Mouse (Mus musculus) lung, postnatal 0 days (tissue): ENCODE measurements around the gene Ext2. TPM values are rescaled to one million over a fixed set of nuclear protein-coding genes. Genes with fewer than 3 reads are reported as not detected.

Experiments
- ATAC-seq: fragments of 200-750 bp; cut with Nextera tagmentation; 2 replicates; pipeline ENCODE4 v1.8.0; 2017; ENCODE audit warnings: moderate library complexity
- DNase-seq: peaks from one replicate; pipeline ENCODE4 v3.0.0-alpha.2; 2016; ENCODE audit warnings: low spot score
- H3K27ac ChIP-seq: fragments of 300-500 bp; sonication (generic); 2 replicates; pipeline ENCODE4 v1.5.1; 2014; ENCODE audit warnings: antibody characterized with exemption, mild to moderate bottlenecking, low read length, mixed read lengths
- H3K27me3 ChIP-seq: fragments of 300-500 bp; sonication (generic); replicated peaks from 2 replicates; pipeline ENCODE4 v1.6.1; 2014; ENCODE audit warnings: low read length, mixed read lengths; ENCODE audit not compliant: insufficient read depth
- H3K36me3 ChIP-seq: fragments of 300-500 bp; sonication (generic); 2 replicates; pipeline ENCODE4 v1.6.1; 2014; ENCODE audit warnings: low read length, mixed read lengths; ENCODE audit not compliant: insufficient read depth
- H3K4me1 ChIP-seq: fragments of 300-500 bp; sonication (generic); 2 replicates; pipeline ENCODE4 v1.6.1; 2014; ENCODE audit warnings: antibody characterized with exemption, low read depth, low read length, mixed read lengths; ENCODE audit not compliant: insufficient read depth
- H3K4me2 ChIP-seq: fragments of 300-500 bp; sonication (generic); replicated peaks from 2 replicates; pipeline ENCODE4 v1.6.1; 2014; ENCODE audit warnings: low read depth, mild to moderate bottlenecking, low read length, moderate library complexity, mixed read lengths
- H3K4me3 ChIP-seq: fragments of 300-500 bp; sonication (generic); 2 replicates; pipeline ENCODE4 v1.5.1; 2014; ENCODE audit warnings: low read depth, low read length
- H3K9ac ChIP-seq: fragments of 300-500 bp; sonication (generic); replicated peaks from 2 replicates; pipeline ENCODE4 v1.6.1; 2014; ENCODE audit warnings: low read depth, mild to moderate bottlenecking
- H3K9me3 ChIP-seq: fragments of 300-500 bp; sonication (generic); 2 replicates; pipeline ENCODE4 v1.6.1; 2016; ENCODE audit warnings: low read length, mixed read lengths
- CTCF ChIP-seq: IDR thresholded peaks from 2 replicates; pipeline ENCODE4 v1.5.1; 2016; ENCODE audit warnings: antibody characterized with exemption, mild to moderate bottlenecking
- EP300 ChIP-seq: IDR thresholded peaks from 2 replicates; pipeline ENCODE4 v1.6.1; 2016; ENCODE audit warnings: antibody characterized with exemption, mild to moderate bottlenecking, control low read depth
- WGBS: fragments of 180-500 bp; shearing (Covaris S2); extraction: QIAGEN DNeasy Blood & Tissue Kit; methylation state at CpG from one replicate; pipeline ENCODE4 v1.1.7; 2014; 5-methylcytosine and 5-hydroxymethylcytosine counted together
- polyA plus RNA-seq: library from polyadenylated mRNA; unstranded; fragments of >200 nt; fragmentation: Nextera tagmentation; extraction: Ambion mirVana; gene quantifications from 2 replicates; pipeline ENCODE4 v1.2.1, GENCODE M21; 2015

The Ext2 gene
- polyA plus RNA-seq, 1 experiment from 2014 or later: 76.6 TPM

- DNase-seq (no peak), ATAC-seq (no peak)
- H3K4me2 ChIP-seq: no peak overlapping the region
- H3K27me3 ChIP-seq: no peaks in the 10 kb centered on the region
- H3K36me3 ChIP-seq: no peaks in the 10 kb centered on the region
- no peaks in the 10 kb centered on the region for H3K4me1 ChIP-seq
- no peak overlapping the region for H3K27ac ChIP-seq
- no peak overlapping the region for H3K4me3 ChIP-seq
- H3K9ac ChIP-seq: no peak overlapping the region
- TF ChIP-seq EP300 (no peak), CTCF (no peak)
- no peaks in the 10 kb centered on the region for H3K9me3 ChIP-seq
- WGBS: 58% methylated on average over 12 of the region's 12 CpGs
These were observed 36.5 kb upstream of the Ext2 start for GRCm38 (mm10) chr2:93858845-93859244.

GRCm38 (mm10) chr2:93851303-93851702 lies 28.9 kb upstream of the Ext2 start:
- Histone ChIP-seq H3K9ac (no peak overlapping the region), H3K9me3 (no peaks in the 10 kb centered on the region), H3K4me1 (peaks cover 8% of the 10 kb centered on the region; the same call in 1 of the 2 replicates), H3K27ac (no peak overlapping the region), H3K36me3 (no peaks in the 10 kb centered on the region), H3K4me3 (no peak overlapping the region), H3K4me2 (no peak overlapping the region), H3K27me3 (no peaks in the 10 kb centered on the region)
- WGBS: 82% methylated on average over 1 of the region's 1 CpGs
- DNase-seq (no peak), ATAC-seq (no peak)
- no peak for TF ChIP-seq EP300
- no peak for TF ChIP-seq CTCF

- WGBS: 31% methylated on average over 13 of the region's 13 CpGs
- TF ChIP-seq EP300: no peak
- TF ChIP-seq CTCF: no peak
- no peak overlapping the region for H3K27ac ChIP-seq
- no peaks in the 10 kb centered on the region for H3K27me3 ChIP-seq
- peak overlapping the region; percentile 67; the same call in 1 of the 2 replicates for H3K4me2 ChIP-seq
- H3K9me3 ChIP-seq: no peaks in the 10 kb centered on the region
- H3K4me1 ChIP-seq: peaks cover 8% of the 10 kb centered on the region; the same call in 1 of the 2 replicates
- DNase-seq (no peak), ATAC-seq (no peak)
- H3K9ac ChIP-seq: no peak overlapping the region
- 0 out of 2 replicates have a peak, but pooled peaks cover 4% of the 10 kb centered on the region for H3K36me3 ChIP-seq
- H3K4me3 ChIP-seq: no peak overlapping the region
These were observed 28.1 kb upstream of the Ext2 start for GRCm38 (mm10) chr2:93850317-93850944.

GRCm38 (mm10) chr2:93849505-93850089 lies 27.2 kb upstream of the Ext2 start, which contains the start of gene Accs:
Accs (minus strand) TSS chr2:93849943.
- WGBS: under 1% methylated on average over 28 of the region's 28 CpGs
- Histone ChIP-seq H3K4me1 (peaks cover 8% of the 10 kb centered on the region; the same call in 1 of the 2 replicates), H3K4me2 (peak within 1 kb of the TSS; percentile 67), H3K27me3 (no peaks in the 10 kb centered on the region), H3K4me3 (peak within 1 kb of the TSS; percentile 56), H3K9me3 (no peaks in the 10 kb centered on the region), H3K27ac (peak within 1 kb of the TSS; percentile 79), H3K9ac (peak within 1 kb of the TSS; percentile 50), H3K36me3 (0 out of 2 replicates have a peak, but pooled peaks cover 4% of the 10 kb centered on the region)
- DNase-seq: peak; percentile 93
- TF ChIP-seq CTCF (peak; percentile 73), EP300 (0 out of 2 replicates have a peak, but pooled peaks have one; percentile 19)
- peak; percentile 89 for ATAC-seq

- ATAC-seq (no peak), DNase-seq (no peak)
- TF ChIP-seq CTCF (no peak), EP300 (no peak)
- Histone ChIP-seq H3K4me1 (no peaks in the 10 kb centered on the region), H3K36me3 (0 out of 2 replicates have a peak, but pooled peaks cover 4% of the 10 kb centered on the region), H3K9me3 (no peaks in the 10 kb centered on the region), H3K4me3 (no peak overlapping the region), H3K27me3 (no peaks in the 10 kb centered on the region), H3K4me2 (no peak overlapping the region), H3K27ac (no peak overlapping the region), H3K9ac (no peak overlapping the region)
- 84% methylated on average over 3 of the region's 3 CpGs for WGBS
These were observed 19.0 kb upstream of the Ext2 start for GRCm38 (mm10) chr2:93841349-93841748.

GRCm38 (mm10) chr2:93840109-93840508 lies 17.7 kb upstream of the Ext2 start:
- no peaks in the 10 kb centered on the region for H3K4me1 ChIP-seq
- H3K36me3 ChIP-seq: no peaks in the 10 kb centered on the region
- no peak overlapping the region for H3K27ac ChIP-seq
- no peak for TF ChIP-seq EP300
- no peak for TF ChIP-seq CTCF
- H3K9me3 ChIP-seq: no peaks in the 10 kb centered on the region
- no peak overlapping the region for H3K4me2 ChIP-seq
- ATAC-seq (no peak), DNase-seq (no peak)
- no peak overlapping the region for H3K9ac ChIP-seq
- 79% methylated on average over 6 of the region's 6 CpGs for WGBS
- no peak overlapping the region for H3K4me3 ChIP-seq
- no peaks in the 10 kb centered on the region for H3K27me3 ChIP-seq
